Mouse (Mus musculus): ENCODE measurements around the gene Foxs1.

DNA sequence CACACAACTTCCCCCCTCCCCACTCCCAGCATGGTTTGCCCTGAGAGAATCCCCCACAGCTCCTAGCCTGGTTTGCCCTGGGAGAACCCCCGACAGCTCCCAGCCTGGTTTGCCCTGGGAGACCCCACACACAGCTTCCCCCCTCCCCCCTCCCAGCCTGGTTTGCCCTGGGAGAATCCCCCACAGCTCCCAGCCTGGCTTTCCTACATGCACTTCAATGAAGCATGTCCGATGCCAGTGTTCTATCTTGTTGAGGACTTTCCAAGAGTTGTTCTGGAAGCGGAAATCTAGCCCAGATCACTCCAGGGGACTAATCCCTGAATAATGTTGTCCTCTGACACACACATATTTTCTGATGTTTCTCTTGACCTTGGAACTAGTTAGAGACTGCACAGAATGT is 30.4 kb downstream of the Foxs1 start:
- no peak for TF ChIP-seq CTCF (IDR thresholded peaks at IDR 0.05)
- TF ChIP-seq POLR2A (IDR thresholded peaks at IDR 0.05; ENCODE audit: insufficient read depth, low read depth, low read length), result no peak
